Comparison of ENCODE assay signal across 22 mouse cellular contexts in the genomic region with DNA sequence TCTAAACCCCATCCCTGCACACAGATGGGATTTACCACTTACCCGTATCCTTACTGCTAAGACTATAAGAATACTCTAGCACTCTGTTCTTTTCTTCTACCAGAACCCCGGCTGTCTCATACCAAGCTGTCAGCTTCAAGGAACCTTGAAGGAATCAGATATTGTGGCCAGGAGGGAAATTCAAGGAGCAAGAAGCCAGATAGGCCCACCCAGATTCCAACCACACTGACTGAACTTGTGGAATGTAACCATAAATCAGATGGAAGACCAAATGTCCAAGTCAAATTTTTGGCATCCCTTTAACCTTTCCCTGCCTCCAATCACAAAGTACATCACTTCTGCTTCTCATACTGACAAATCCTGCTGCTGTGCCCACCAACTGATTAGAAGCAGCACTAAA. TPM values are rescaled to one million over a fixed set of nuclear protein-coding genes. Genes with fewer than 3 reads are reported as not detected.
DNase-seq lines count a peak whose midpoint lies in the region; ATAC-seq and TF ChIP-seq lines count a peak whose summit lies in the region.
"Had no signal": no experiment of that assay in that cellular context is flagged by ENCODE, and none has a peak within 500 bp of the region (broad histone marks: within the 10 kb centered on the region; RNA-seq: fewer than 3 reads in every experiment).

No protein-coding gene starts in this region.

- no peak overlapping the region for H3K4me2 ChIP-seq in kidney, embryonic 16.5 days (replicated peaks; ENCODE audit: low read depth, low read length)
- no peak overlapping the region for H3K4me2 ChIP-seq in hindbrain, embryonic 11.5 days (replicated peaks; ENCODE audit: low read depth, low read length)
- H3K4me2 ChIP-seq: embryonic facial prominence, embryonic 13.5 days; forebrain, embryonic 12.5 days; hindbrain, embryonic 13.5 days had no signal

- 38% methylated on average over 2 of the region's 2 CpGs for WGBS in kidney, embryonic 16.5 days
- 45% methylated on average over 2 of the region's 2 CpGs for WGBS in kidney, adult 2 months
- 90% methylated on average over 2 of the region's 2 CpGs for WGBS in hindbrain, embryonic 11.5 days

- no peak for TF ChIP-seq POLR2A in kidney, adult 2 months (IDR thresholded peaks at IDR 0.05; ENCODE audit: low read depth, low read length)

- no peaks in the 10 kb centered on the region for H3K27me3 ChIP-seq in kidney, embryonic 16.5 days (ENCODE audit: insufficient read depth, low read length)
- H3K27me3 ChIP-seq in kidney, adult 2 months (replicated peaks; ENCODE audit: control insufficient read depth, insufficient read depth, low read length) = no peaks in the 10 kb centered on the region
- no peaks in the 10 kb centered on the region for H3K27me3 ChIP-seq in hindbrain, embryonic 11.5 days (ENCODE audit: control insufficient read depth, insufficient read depth, low read length)
- H3K27me3 ChIP-seq: forebrain, embryonic 12.5 days; hindbrain, embryonic 13.5 days had no signal

- H3K9ac ChIP-seq in kidney, embryonic 16.5 days (replicated peaks; ENCODE audit: low read length) = no peak overlapping the region
- no peak overlapping the region for H3K9ac ChIP-seq in hindbrain, embryonic 11.5 days (ENCODE audit: low read depth, low read length)
- H3K9ac ChIP-seq: embryonic facial prominence, embryonic 13.5 days; forebrain, embryonic 12.5 days; hindbrain, embryonic 13.5 days had no signal

- no peak for TF ChIP-seq CTCF in kidney, adult 2 months (conservative IDR thresholded peaks at IDR 0.05; ENCODE audit: insufficient read depth, insufficient read length, low read depth, low read length)

- no peak for DNase-seq in kidney, adult 2 months
- DNase-seq in 3T3-L1 (ENCODE audit: low read depth, low spot score) (peak; percentile 95), NIH3T3 (ENCODE audit: low read depth) (peak; percentile 82)
- peak; percentile 37 for DNase-seq in mesoderm, embryonic 11.5 days (ENCODE audit: low read depth, low spot score)
- DNase-seq in hindbrain, embryonic 11.5 days (ENCODE audit: low spot score) = no peak
- DNase-seq in adrenal gland, postnatal 10 days = no peak
- DNase-seq: adrenal gland, postnatal 14 days; cerebellum, adult 11-12 months; cerebellum, adult 9-10 months; cerebellum, postnatal 25 days; gastrocnemius, postnatal 10 days; heart, adult 18-20 months; heart, postnatal 10 days; heart, postnatal 4 days had no signal

- H3K27ac ChIP-seq in kidney, embryonic 16.5 days (ENCODE audit: low read length) = no peak overlapping the region
- H3K27ac ChIP-seq in kidney, adult 2 months (ENCODE audit: insufficient read depth, low read depth, low read length) = no peak overlapping the region
- no peak overlapping the region for H3K27ac ChIP-seq in hindbrain, embryonic 11.5 days (ENCODE audit: low read depth, low read length)
- H3K27ac ChIP-seq: embryonic facial prominence, embryonic 13.5 days; forebrain, embryonic 12.5 days; heart, embryonic 10.5 days; hindbrain, embryonic 13.5 days; hindbrain, postnatal 0 days had no signal

- no peaks in the 10 kb centered on the region for H3K9me3 ChIP-seq in kidney, embryonic 16.5 days (ENCODE audit: low read length)
- no peaks in the 10 kb centered on the region for H3K9me3 ChIP-seq in hindbrain, embryonic 11.5 days (ENCODE audit: control insufficient read depth, low read length)
- H3K9me3 ChIP-seq: embryonic facial prominence, embryonic 13.5 days; forebrain, embryonic 12.5 days; heart, embryonic 10.5 days; hindbrain, embryonic 13.5 days had no signal

- no peak overlapping the region for H3K4me3 ChIP-seq in kidney, embryonic 16.5 days (ENCODE audit: low read length)
- H3K4me3 ChIP-seq in kidney, adult 2 months (ENCODE audit: insufficient read depth, low read depth, low read length) = no peak overlapping the region
- no peak overlapping the region for H3K4me3 ChIP-seq in hindbrain, embryonic 11.5 days (ENCODE audit: low read depth, low read length)
- H3K4me3 ChIP-seq: embryonic facial prominence, embryonic 13.5 days; erythroblast, embryonic 14.5 days; forebrain, embryonic 12.5 days; heart, embryonic 10.5 days; hindbrain, embryonic 13.5 days had no signal

- H3K4me1 ChIP-seq in kidney, embryonic 16.5 days (ENCODE audit: insufficient read depth, low read length) = no peaks in the 10 kb centered on the region
- H3K4me1 ChIP-seq in kidney, adult 2 months (ENCODE audit: control insufficient read depth, insufficient read depth, low read length) = no peaks in the 10 kb centered on the region
- H3K4me1 ChIP-seq in hindbrain, embryonic 11.5 days (replicated peaks; ENCODE audit: control insufficient read depth, insufficient read depth, low read length) = no peaks in the 10 kb centered on the region
- H3K4me1 ChIP-seq: embryonic facial prominence, embryonic 13.5 days; forebrain, embryonic 12.5 days; heart, embryonic 10.5 days; hindbrain, embryonic 13.5 days had no signal

- peak; percentile 78; the same call in 1 of the 2 replicates for ATAC-seq in kidney, embryonic 16.5 days (ENCODE audit: low FRiP score, low TSS enrichment)
- no peak for ATAC-seq in hindbrain, embryonic 11.5 days (ENCODE audit: low FRiP score)
- ATAC-seq: forebrain, embryonic 16.5 days; hindbrain, postnatal 0 days had no signal

- no peaks in the 10 kb centered on the region for H3K36me3 ChIP-seq in kidney, embryonic 16.5 days (ENCODE audit: insufficient read depth, low read length)
- H3K36me3 ChIP-seq in kidney, adult 2 months (ENCODE audit: control insufficient read depth, insufficient read depth, low read length) = no peaks in the 10 kb centered on the region
- no peaks in the 10 kb centered on the region for H3K36me3 ChIP-seq in hindbrain, embryonic 11.5 days (ENCODE audit: control insufficient read depth, insufficient read depth, low read length)
- H3K36me3 ChIP-seq: embryonic facial prominence, embryonic 13.5 days; forebrain, embryonic 12.5 days; heart, embryonic 10.5 days; hindbrain, embryonic 13.5 days had no signal

RNA-seq across cellular contexts. Expression of a gene that starts 6.4 kb away (rescaled TPM):
- 3.5 and 4.4 TPM in 2 replicates for polyA plus RNA-seq in kidney, embryonic 16.5 days (2015; fragmentation: Nextera tagmentation; extraction: Ambion mirVana)
- polyA plus RNA-seq in kidney, adult 2 months (2012; rRNA removed) = 2.1 and 2.2 TPM in 2 replicates
- 1.1 TPM in 2 replicates for polyA plus RNA-seq in hindbrain, embryonic 11.5 days (2014; fragmentation: Nextera tagmentation; extraction: Ambion mirVana)
- under 1 TPM; 0.36 to 0.67 TPM for total RNA-seq in adrenal gland, postnatal 10 days (2021)
- polyA plus RNA-seq: erythroblast, embryonic 14.5 days had no signal

RNA-seq across cellular contexts. Expression of a gene that starts 41.2 kb away (rescaled TPM):
- 32.2 and 35.9 TPM in 2 replicates for polyA plus RNA-seq in kidney, embryonic 16.5 days (2015; fragmentation: Nextera tagmentation; extraction: Ambion mirVana)
- polyA plus RNA-seq in kidney, adult 2 months (2012; rRNA removed) = 38.5 and 38.7 TPM in 2 replicates
- polyA plus RNA-seq in hindbrain, embryonic 11.5 days (2014; fragmentation: Nextera tagmentation; extraction: Ambion mirVana) = 34.4 and 38.8 TPM in 2 replicates
- total RNA-seq in adrenal gland, postnatal 10 days (2021) = 100 to 1,000 TPM; 245 to 254 TPM

RNA-seq across cellular contexts. Expression of a gene that starts 54.0 kb away (rescaled TPM):
- polyA plus RNA-seq in kidney, embryonic 16.5 days (2015; fragmentation: Nextera tagmentation; extraction: Ambion mirVana) = 50.6 and 50.9 TPM in 2 replicates
- 1.5 and 2.6 TPM in 2 replicates for polyA plus RNA-seq in kidney, adult 2 months (2012; rRNA removed)
- 51.3 and 54.9 TPM in 2 replicates for polyA plus RNA-seq in hindbrain, embryonic 11.5 days (2014; fragmentation: Nextera tagmentation; extraction: Ambion mirVana)
- total RNA-seq in adrenal gland, postnatal 10 days (2021) = 10 to 100 TPM; 13.5 to 16.7 TPM

Comparison
In these comparisons a context has a peak if more than half of its experiments do, and no peak if none do; other contexts are left out.
1. RNA of a gene that starts 54.0 kb away (polyA plus RNA-seq): 51.3 to 54.9 TPM in hindbrain, embryonic 11.5 days and 50.6 to 50.9 TPM in kidney, embryonic 16.5 days; 1.5 to 2.6 TPM in kidney, adult 2 months; every median in the first group is over 10 times any median in the second.
2. DNase-seq: peak in 3T3-L1 (single experiment), NIH3T3 (single experiment) and mesoderm, embryonic 11.5 days (single experiment); none in kidney, adult 2 months (single experiment), hindbrain, embryonic 11.5 days (single experiment) and adrenal gland, postnatal 10 days (single experiment).